8 mouse cellular contexts compared by ENCODE assay signal in the genomic region with DNA sequence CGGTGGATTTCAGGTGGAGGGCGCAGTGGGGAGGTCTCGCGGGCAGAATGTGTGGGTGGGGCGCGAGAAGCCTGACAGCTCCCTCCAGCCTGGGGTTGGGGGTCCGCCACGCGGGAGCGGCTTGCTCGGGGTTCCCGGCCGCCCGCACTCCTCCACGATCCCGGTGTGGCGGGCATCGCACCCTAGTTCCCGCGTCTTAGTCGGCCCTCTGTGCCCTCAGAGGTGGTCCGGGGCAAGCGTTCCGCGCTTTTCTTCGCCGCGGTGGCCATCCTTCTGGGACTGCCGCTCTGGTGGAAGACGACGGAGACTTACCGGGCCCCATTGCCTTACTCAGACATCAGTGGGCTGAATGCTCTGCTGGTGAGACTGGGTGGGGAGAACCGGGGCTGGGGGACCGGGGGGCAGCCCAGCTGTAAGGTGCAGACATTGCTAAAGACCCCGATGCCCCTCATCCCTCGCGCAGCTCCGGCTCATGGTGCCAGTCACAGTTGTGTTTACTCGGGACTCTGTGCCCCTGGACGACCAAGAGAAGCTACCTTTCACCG. TPM values are rescaled to one million over a fixed set of nuclear protein-coding genes. Genes with fewer than 3 reads are reported as not detected.
DNase-seq lines count a peak whose midpoint lies in the region; ATAC-seq and TF ChIP-seq lines count a peak whose summit lies in the region.

No protein-coding gene starts in this region.

- H3K27me3 ChIP-seq in heart, embryonic 14.5 days (ENCODE audit: control insufficient read depth, insufficient read depth, low read length) = no peaks in the 10 kb centered on the region
- H3K27me3 ChIP-seq in forebrain, embryonic 15.5 days = no peaks in the 10 kb centered on the region
- H3K27me3 ChIP-seq in liver, postnatal 0 days (ENCODE audit: insufficient read depth, low read length) = no peaks in the 10 kb centered on the region

- in situ Hi-C loops in ES-E14 (cut with MboI; ENCODE audit: low sequenced_read_pairs in 2 of 2, unreplicated experiment in 2 of 2) = no loop called here

- H3K36me3 ChIP-seq in heart, embryonic 14.5 days (ENCODE audit: control insufficient read depth, insufficient read depth, low read length) = peaks cover 9% of the 10 kb centered on the region
- peaks cover 13% of the 10 kb centered on the region; the same call in 1 of the 2 replicates for H3K36me3 ChIP-seq in ES-E14 (ENCODE audit: control insufficient read depth, insufficient read depth, low read length, poor library complexity, severe bottlenecking)
- peaks cover 15% of the 10 kb centered on the region for H3K36me3 ChIP-seq in forebrain, embryonic 15.5 days
- H3K36me3 ChIP-seq in liver, postnatal 0 days (replicated peaks; ENCODE audit: insufficient read depth, low read length) = peaks cover 3% of the 10 kb centered on the region; the same call in 1 of the 2 replicates

- no peak for TF ChIP-seq EP300 in liver, postnatal 0 days (IDR thresholded peaks at IDR 0.05; ENCODE audit: low read depth)

- peak overlapping the region; percentile 97 for H3K4me2 ChIP-seq in heart, embryonic 14.5 days (ENCODE audit: low read length)
- peak overlapping the region; percentile 89 for H3K4me2 ChIP-seq in forebrain, embryonic 15.5 days (replicated peaks)
- peak overlapping the region; percentile 96 for H3K4me2 ChIP-seq in liver, postnatal 0 days (ENCODE audit: low read depth, low read length)

- H3K9ac ChIP-seq in heart, embryonic 14.5 days (ENCODE audit: low read length) = peak overlapping the region; percentile 92
- peak overlapping the region; percentile 75 for H3K9ac ChIP-seq in ES-E14 (ENCODE audit: insufficient read depth, low read depth, low read length, poor library complexity, severe bottlenecking)
- peak overlapping the region; percentile 84 for H3K9ac ChIP-seq in forebrain, embryonic 15.5 days (replicated peaks)
- H3K9ac ChIP-seq in liver, postnatal 0 days (replicated peaks) = peak overlapping the region; percentile 88

- WGBS in heart, embryonic 14.5 days = under 1% methylated on average over 41 of the region's 41 CpGs
- WGBS in forebrain, embryonic 15.5 days = under 1% methylated on average over 33 of the region's 41 CpGs
- WGBS in liver, postnatal 0 days (ENCODE audit: insufficient replicate concordance) = 1% methylated on average over 38 of the region's 41 CpGs

- no peaks in the 10 kb centered on the region for H3K9me3 ChIP-seq in heart, embryonic 14.5 days (ENCODE audit: control insufficient read depth, low read length)
- no peaks in the 10 kb centered on the region for H3K9me3 ChIP-seq in ES-E14 (ENCODE audit: control insufficient read depth, insufficient read depth, low read depth, low read length)
- no peaks in the 10 kb centered on the region for H3K9me3 ChIP-seq in forebrain, embryonic 15.5 days
- H3K9me3 ChIP-seq in liver, postnatal 0 days (ENCODE audit: low read length) = no peaks in the 10 kb centered on the region

- ATAC-seq in heart, embryonic 14.5 days (ENCODE audit: insufficient number of reproducible peaks, insufficient read depth, low FRiP score, low read depth) = peak; percentile 23; the same call in 1 of the 2 replicates
- ATAC-seq in forebrain, embryonic 15.5 days (replicated peaks) = peak; percentile 62
- peak; percentile 62 for ATAC-seq in liver, postnatal 0 days

- peaks cover 4 to 6% of the 10 kb centered on the region in 2 experiments; a peak in 3 of 4 replicates for H3K4me1 ChIP-seq in heart, embryonic 14.5 days (ENCODE audit: control insufficient read depth in 2 of 2, insufficient read depth in 2 of 2, low read length in 2 of 2)
- H3K4me1 ChIP-seq in ES-E14 (ENCODE audit: control insufficient read depth in 2 of 2, insufficient read depth in 2 of 2, low read length in 2 of 2, poor library complexity in 1 of 2) = peaks cover 0 to 2% of the 10 kb centered on the region in 2 experiments; a peak in 2 of 4 replicates
- peaks cover 25% of the 10 kb centered on the region for H3K4me1 ChIP-seq in forebrain, embryonic 15.5 days
- peaks cover 10% of the 10 kb centered on the region for H3K4me1 ChIP-seq in liver, postnatal 0 days (ENCODE audit: insufficient read depth)

- TF ChIP-seq CTCF in liver, postnatal 0 days (IDR thresholded peaks at IDR 0.05; ENCODE audit: low read depth) = no peak

- DNase-seq in heart, adult 9 months (ENCODE audit: low spot score in 2 of 2) = no peak
- DNase-seq in ES-E14 (ENCODE audit: low read depth, low spot score) = no peak
- no peak for DNase-seq in liver, postnatal 0 days
- no peak for DNase-seq in thymus, adult 18-20 months
- DNase-seq in cerebellum, adult 9-11 months = no peak
- DNase-seq in adrenal gland, postnatal 36 days = no peak

- H3K4me3 ChIP-seq in heart, embryonic 14.5 days (ENCODE audit: control insufficient read depth in 1 of 2, insufficient read depth in 1 of 2, low read depth in 1 of 2, low read length in 2 of 2) = peak overlapping the region; percentile 88 to 94
- H3K4me3 ChIP-seq in ES-E14 (ENCODE audit: insufficient read depth in 1 of 2, low read depth in 1 of 2, low read length in 2 of 2, poor library complexity in 1 of 2, severe bottlenecking in 1 of 2) = peak overlapping the region; percentile 72 to 97
- H3K4me3 ChIP-seq in forebrain, embryonic 15.5 days = peak overlapping the region; percentile 89
- peak overlapping the region; percentile 87 for H3K4me3 ChIP-seq in liver, postnatal 0 days (ENCODE audit: low read depth, low read length)

- H3K27ac ChIP-seq in heart, embryonic 14.5 days (replicated peaks in 1 of 2; ENCODE audit: control insufficient read depth in 1 of 2, insufficient read depth in 1 of 2, low read depth in 2 of 2, low read length in 2 of 2) = no peak overlapping the region
- no peak overlapping the region for H3K27ac ChIP-seq in ES-E14 (ENCODE audit: insufficient read depth, low read depth, low read length, poor library complexity, severe bottlenecking)
- peak overlapping the region; percentile 56 for H3K27ac ChIP-seq in forebrain, embryonic 15.5 days (replicated peaks)
- H3K27ac ChIP-seq in liver, postnatal 0 days (ENCODE audit: low read depth) = peak overlapping the region; percentile 44

TF ChIP-seq in ES-E14, 5 proteins besides CTCF, POLR2A, EP300 and RAD21:
- TF ChIP-seq CHD2 (IDR thresholded peaks at IDR 0.05; ENCODE audit: low read depth, low read length) (no peak), HCFC1 (IDR thresholded peaks at IDR 0.05; ENCODE audit: borderline replicate concordance, insufficient read depth, low read length) (no peak), ZC3H11A (IDR thresholded peaks at IDR 0.05; ENCODE audit: borderline replicate concordance, low read depth, low read length) (no peak), MAFK (IDR thresholded peaks at IDR 0.05; ENCODE audit: insufficient read depth, low read depth, low read length) (no peak), ZNF384 (IDR thresholded peaks at IDR 0.05; ENCODE audit: low read depth, low read length) (no peak)

RNA-seq across cellular contexts. Expression of a gene that starts 0.4 kb away (rescaled TPM):
- polyA plus RNA-seq in heart, embryonic 14.5 days (2014; fragmentation: Nextera tagmentation; extraction: Ambion mirVana) = 51.3 and 55.7 TPM in 2 replicates
- 45.7 and 78.9 TPM in 2 replicates for total RNA-seq in ES-E14 (2012; rRNA removed)
- polyA plus RNA-seq in forebrain, embryonic 15.5 days (2015; fragmentation: Nextera tagmentation; extraction: Ambion mirVana) = 56.7 and 59.8 TPM in 2 replicates
- polyA plus RNA-seq in liver, postnatal 0 days (2015; fragmentation: Nextera tagmentation; extraction: Ambion mirVana) = 33.1 and 34.6 TPM in 2 replicates
- total RNA-seq in adrenal gland, postnatal 36 days (2021) = 10 to 100 TPM; 54.0 to 57.7 TPM

RNA-seq across cellular contexts. Expression of a gene that starts 5.8 kb away (rescaled TPM):
- polyA plus RNA-seq in heart, embryonic 14.5 days (2014; fragmentation: Nextera tagmentation; extraction: Ambion mirVana) = 28.2 and 30.3 TPM in 2 replicates
- 5.0 and 9.8 TPM in 2 replicates for total RNA-seq in ES-E14 (2012; rRNA removed)
- polyA plus RNA-seq in forebrain, embryonic 15.5 days (2015; fragmentation: Nextera tagmentation; extraction: Ambion mirVana) = 167 and 176 TPM in 2 replicates
- 12.1 and 15.4 TPM in 2 replicates for polyA plus RNA-seq in liver, postnatal 0 days (2015; fragmentation: Nextera tagmentation; extraction: Ambion mirVana)
- 10 to 100 TPM; 11.7 to 21.6 TPM for total RNA-seq in adrenal gland, postnatal 36 days (2021)

RNA-seq across cellular contexts. Expression of a gene that starts 14.7 kb away (rescaled TPM):
- polyA plus RNA-seq in heart, embryonic 14.5 days (2014; fragmentation: Nextera tagmentation; extraction: Ambion mirVana) = 38.6 and 43.0 TPM in 2 replicates
- 22.2 and 24.5 TPM in 2 replicates for total RNA-seq in ES-E14 (2012; rRNA removed)
- polyA plus RNA-seq in forebrain, embryonic 15.5 days (2015; fragmentation: Nextera tagmentation; extraction: Ambion mirVana) = 78.9 and 82.4 TPM in 2 replicates
- 63.7 and 77.0 TPM in 2 replicates for polyA plus RNA-seq in liver, postnatal 0 days (2015; fragmentation: Nextera tagmentation; extraction: Ambion mirVana)
- 10 to 100 TPM; 32.8 to 37.3 TPM for total RNA-seq in adrenal gland, postnatal 36 days (2021)

RNA-seq across cellular contexts. Expression of a gene that starts 27.3 kb away (rescaled TPM):
- 23.6 and 25.0 TPM in 2 replicates for polyA plus RNA-seq in heart, embryonic 14.5 days (2014; fragmentation: Nextera tagmentation; extraction: Ambion mirVana)
- 58.2 and 96.2 TPM in 2 replicates for total RNA-seq in ES-E14 (2012; rRNA removed)
- polyA plus RNA-seq in forebrain, embryonic 15.5 days (2015; fragmentation: Nextera tagmentation; extraction: Ambion mirVana) = 23.2 and 26.1 TPM in 2 replicates
- polyA plus RNA-seq in liver, postnatal 0 days (2015; fragmentation: Nextera tagmentation; extraction: Ambion mirVana) = 9.8 and 11.4 TPM in 2 replicates
- total RNA-seq in adrenal gland, postnatal 36 days (2021) = 1 to 10 TPM; 4.1 to 4.3 TPM

RNA-seq across cellular contexts. Expression of a gene that starts 37.9 kb away (rescaled TPM):
- polyA plus RNA-seq in heart, embryonic 14.5 days (2014; fragmentation: Nextera tagmentation; extraction: Ambion mirVana) = 0.23 and 0.70 TPM in 2 replicates
- 2.0 TPM in 2 replicates for total RNA-seq in ES-E14 (2012; rRNA removed)
- 0.17 and 0.27 TPM in 2 replicates for polyA plus RNA-seq in forebrain, embryonic 15.5 days (2015; fragmentation: Nextera tagmentation; extraction: Ambion mirVana)
- polyA plus RNA-seq in liver, postnatal 0 days (2015; fragmentation: Nextera tagmentation; extraction: Ambion mirVana) = 0.07 TPM in 1 of 2 replicates, not detected in the other
- 1 to 10 TPM in 1 of 2 experiments, under 1 TPM in 1; 0.99 to 1.3 TPM for total RNA-seq in adrenal gland, postnatal 36 days (2021)

Comparison
In these comparisons a context has a peak if more than half of its experiments do, and no peak if none do; other contexts are left out.
1. H3K27ac ChIP-seq: peak in forebrain, embryonic 15.5 days (single experiment) and liver, postnatal 0 days (single experiment); none in heart, embryonic 14.5 days (0 of 2) and ES-E14 (single experiment).
2. Peak in every context shown above with its lines, with median percentiles within 50 percentile points of each other: ATAC-seq, H3K4me2 ChIP-seq, H3K4me3 ChIP-seq and H3K9ac ChIP-seq.